Mouse (Mus musculus) adrenal gland (tissue): ENCODE measurements around the gene Ctsj.
"Not testable (repeated sequence)": the region's sequence is repeated elsewhere in the genome, so short reads cannot be mapped to it uniquely, and the experiment has no call there.

ENCODE experiments used
- intact Hi-C: fragments of 180-260 bp; cut with DNase I; formaldehyde crosslinking; loops from one replicate; pipeline ENCODE4 v1.15.1; 2025
- long read RNA-seq, 2 experiments: library from polyadenylated mRNA; unstranded; transcript quantifications; one replicate each; pipeline ENCODE4 v2.0.0; 2020; ENCODE audit warnings: borderline replicate concordance in 1 of 2; ENCODE audit not compliant: insufficient replicate concordance in 1 of 2

Gene Ctsj
- long read RNA-seq, experiment 1, result 0 reads
- long read RNA-seq, experiment 2, result 0 reads

DNA sequence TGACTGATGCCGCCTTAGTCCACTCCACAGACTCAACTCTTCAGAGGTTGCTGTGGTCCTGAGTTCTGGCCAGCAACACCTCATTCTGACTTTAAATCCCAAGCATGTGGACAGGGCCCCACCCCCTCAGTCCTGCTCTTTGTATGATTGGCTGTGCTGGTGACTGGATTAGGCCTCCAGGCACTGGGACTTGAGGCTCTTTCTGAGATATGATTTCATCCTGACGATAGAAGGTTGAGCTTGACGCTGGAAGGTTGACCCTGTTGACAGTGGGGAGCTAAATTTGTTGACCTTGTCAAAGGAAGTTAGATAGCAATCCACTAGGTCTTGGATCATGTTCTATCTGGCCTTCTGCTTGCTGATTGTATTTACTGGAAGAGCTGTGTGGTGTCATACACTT lies at the start of gene Ctsj:
Gene Ctsj, minus strand, starts transcription at position 101 of the 400 bp plus-strand sequence.
- intact Hi-C loops, result no loop called here

DNA sequence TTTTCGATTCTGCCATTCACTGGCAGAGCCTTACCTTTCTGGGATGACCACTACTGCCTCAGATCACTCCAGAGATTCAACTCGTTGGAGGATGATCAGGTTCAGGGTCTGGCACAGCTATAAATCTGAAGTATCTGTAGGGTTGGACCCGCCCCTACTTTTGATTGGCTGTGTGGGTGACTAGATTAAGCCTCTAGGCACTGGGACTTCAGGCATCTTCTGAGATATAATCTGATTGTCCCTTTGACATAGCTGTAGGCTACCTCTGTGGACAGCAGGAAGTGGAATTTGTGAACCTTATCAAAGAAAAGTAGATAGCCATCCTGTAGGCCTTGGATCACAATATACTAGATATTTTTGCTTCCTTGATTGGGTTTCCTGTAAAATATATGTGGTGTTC lies 34.8 kb upstream of the Ctsj start, which contains the start of gene Ctsq:
Gene Ctsq, minus strand, starts transcription at position 101 of the 400 bp plus-strand sequence.
- intact Hi-C loops, result no loop called here

DNA sequence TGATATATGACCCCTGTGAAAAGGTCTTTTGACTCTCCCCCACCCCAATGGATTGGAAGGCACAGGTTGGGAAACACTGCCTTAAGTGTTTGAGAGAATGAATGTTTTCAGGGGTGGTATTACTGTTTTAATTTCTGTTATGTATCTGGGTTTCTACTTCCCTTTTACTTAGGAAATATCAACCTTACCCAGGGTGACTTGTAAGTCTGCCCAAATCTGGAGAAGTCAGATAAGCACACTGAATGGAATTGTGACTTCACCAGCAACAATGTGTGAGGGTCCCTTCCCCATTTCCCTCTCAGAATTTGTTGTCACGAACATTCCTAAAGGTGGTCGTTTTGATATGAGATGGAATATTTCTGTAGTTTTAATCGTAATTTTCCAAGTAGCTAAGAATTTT lies 17.0 kb upstream of the Ctsj start:
- intact Hi-C loops, result no loop called here

DNA sequence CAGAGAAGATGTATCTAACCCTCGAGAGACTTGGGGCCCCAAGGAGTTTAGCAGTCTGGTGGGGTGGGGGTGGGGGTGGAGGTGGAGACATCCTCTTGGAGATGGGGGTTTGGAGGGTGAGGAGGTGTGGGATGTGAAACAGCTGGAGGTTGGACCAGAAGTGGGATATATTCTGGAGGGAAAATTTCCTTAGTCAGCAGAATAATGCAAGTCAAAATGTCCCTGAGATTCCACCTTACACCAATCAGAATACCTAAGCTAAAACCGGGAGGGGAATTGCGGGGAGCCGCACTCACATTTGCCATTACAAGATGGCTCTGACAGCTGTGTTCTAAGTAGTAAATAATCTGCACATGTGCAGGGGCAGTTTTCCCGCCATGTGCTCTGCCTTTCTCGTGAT lies 16.1 kb upstream of the Ctsj start:
- intact Hi-C loops, result no loop called here

DNA sequence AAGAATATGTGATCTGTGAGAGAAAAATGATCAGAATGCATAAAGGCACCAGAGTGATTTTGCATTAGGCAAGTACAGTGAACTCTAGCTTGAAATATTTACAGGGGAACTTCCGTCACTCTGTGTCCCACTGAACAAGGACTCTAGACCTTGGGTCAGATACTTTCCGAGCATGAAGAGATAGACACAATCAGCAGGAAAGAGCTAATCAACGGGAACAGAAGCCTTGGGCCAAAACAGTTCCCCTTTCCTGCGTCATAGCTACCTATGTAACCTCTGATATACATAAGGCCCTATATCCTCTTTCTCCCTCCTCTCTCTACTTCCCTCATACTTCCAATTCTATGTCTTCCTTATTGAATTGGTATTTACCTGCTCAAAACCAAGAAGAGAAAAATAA lies 4.4 kb upstream of the Ctsj start:
- intact Hi-C loops, result no loop called here

DNA sequence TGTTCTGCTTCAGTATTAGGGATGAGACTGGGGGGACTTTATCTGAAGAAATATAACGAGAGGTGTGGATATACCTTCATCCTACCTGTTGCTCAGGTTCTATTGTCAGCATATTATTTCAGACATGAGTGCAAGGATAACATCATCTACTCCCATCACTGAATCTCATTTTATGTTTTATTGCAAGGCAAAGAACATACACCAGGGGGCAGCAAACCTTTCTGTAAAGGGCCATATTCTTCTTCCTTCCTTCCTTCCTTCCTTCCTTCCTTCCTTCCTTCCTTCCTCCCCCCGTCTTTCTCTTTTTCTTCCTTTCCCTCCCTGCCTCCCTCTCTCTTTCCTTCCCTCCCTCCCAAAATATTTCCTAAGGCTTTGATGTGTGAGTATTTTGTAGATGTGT lies 8.2 kb downstream of the Ctsj start:
- intact Hi-C loops, result no loop called here

DNA sequence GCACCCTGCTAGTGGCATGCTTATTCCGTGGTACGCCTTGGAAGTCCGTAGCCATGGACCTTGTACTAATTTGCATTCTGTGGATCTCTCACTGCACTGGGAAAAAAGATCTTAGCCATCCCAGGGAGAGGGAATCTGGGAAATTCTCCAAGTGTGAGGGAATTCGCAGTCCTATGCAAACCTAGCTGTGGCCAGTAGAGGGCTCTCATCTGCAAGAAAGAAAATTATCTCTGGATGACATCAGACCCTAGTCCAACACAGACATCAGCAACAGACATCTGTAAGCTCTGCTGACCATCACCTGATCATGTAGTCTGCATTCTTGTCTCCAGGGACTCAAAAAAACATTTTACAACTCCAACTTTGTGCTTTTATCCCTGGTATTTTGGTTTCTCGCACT lies 18.8 kb downstream of the Ctsj start:
- intact Hi-C loops, result not testable (repeated sequence)

DNA sequence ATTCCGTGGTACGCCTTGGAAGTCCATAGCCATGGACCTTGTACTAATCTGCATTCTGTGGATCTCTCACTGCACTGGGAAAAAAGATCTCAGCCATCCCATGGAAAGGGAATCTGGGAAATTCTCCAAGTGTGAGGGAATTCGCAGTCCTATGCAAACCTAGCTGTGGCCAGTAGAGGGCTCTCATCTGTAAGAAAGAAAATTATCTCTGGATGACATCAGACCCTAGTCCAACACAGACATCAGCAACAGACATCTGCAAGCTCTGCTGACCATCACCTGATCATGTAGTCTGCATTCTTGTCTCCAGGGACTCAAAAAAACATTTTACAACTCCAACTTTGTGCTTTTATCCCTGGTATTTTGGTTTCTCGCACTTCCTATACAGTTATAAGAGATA lies 33.4 kb downstream of the Ctsj start:
- intact Hi-C loops, result not testable (repeated sequence)

DNA sequence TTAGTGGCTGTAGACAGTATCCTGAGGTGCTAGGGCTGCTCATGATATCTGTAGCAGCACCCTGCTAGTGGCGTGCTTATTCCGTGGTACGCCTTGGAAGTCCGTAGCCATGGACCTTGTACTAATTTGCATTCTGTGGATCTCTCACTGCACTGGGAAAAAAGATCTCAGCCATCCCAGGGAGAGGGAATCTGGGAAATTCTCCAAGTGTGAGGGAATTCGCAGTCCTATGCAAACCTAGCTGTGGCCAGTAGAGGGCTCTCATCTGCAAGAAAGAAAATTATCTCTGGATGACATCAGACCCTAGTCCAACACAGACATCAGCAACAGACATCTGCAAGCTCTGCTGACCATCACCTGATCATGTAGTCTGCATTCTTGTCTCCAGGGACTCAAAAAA lies 41.8 kb downstream of the Ctsj start:
- intact Hi-C loops, result not testable (repeated sequence)

DNA sequence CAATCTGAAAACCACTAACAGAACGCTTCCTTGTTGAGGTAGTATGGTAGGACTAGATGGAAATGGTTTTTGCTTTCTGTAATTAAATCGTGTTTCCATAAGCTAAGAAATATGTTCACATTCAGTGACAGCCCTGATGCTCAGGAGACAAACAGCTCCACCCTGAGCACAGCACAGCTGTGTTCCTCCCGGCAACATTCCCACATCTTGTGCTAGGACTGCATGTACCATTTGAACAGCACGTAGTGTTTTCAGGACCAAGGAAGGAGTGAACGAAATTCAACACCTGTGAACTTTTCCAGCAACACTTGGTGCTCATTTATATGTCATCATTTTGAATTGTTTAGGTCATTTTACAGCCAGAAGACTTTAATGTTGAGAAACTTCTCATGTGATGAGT lies 44.1 kb downstream of the Ctsj start:
- intact Hi-C loops, result no loop called here
